Mouse (Mus musculus) lung, postnatal 0 days (tissue): Measurements from ENCODE around the gene Thsd7a.

Experiments used
- CTCF ChIP-seq: IDR thresholded peaks from 2 replicates; pipeline ENCODE4 v1.5.1; 2016; ENCODE audit warnings: antibody characterized with exemption, mild to moderate bottlenecking
- EP300 ChIP-seq: IDR thresholded peaks from 2 replicates; pipeline ENCODE4 v1.6.1; 2016; ENCODE audit warnings: antibody characterized with exemption, mild to moderate bottlenecking, control low read depth

DNA sequence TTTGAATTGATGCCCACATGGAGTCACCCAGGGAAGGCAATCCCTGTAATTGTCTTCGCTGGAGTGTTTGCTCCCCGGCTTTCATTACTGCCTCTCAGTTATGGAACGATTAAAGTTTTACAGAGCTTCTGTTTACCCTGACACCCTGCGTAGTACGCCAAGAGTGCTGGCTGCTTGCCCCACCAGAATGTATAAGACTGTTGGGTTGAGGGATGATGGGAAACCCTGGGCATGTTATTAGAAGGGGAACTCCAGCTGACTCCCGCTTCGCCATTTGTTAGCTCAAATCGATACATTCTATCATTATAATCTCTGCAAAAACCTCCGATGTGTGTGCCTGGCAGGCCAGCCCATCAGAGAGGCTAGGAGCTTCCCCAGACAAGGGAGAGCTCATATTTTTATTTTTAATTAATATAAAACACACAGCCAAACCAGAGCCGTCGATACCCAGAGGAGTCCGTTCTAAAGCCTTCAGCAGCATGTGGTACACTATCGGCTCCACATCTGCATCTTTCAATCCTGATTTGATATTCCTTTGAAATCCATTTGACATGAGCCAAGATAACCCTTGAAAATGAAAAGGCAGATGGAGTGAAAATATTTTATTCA is 142.5 kb downstream of the Thsd7a start:
- no peak for TF ChIP-seq CTCF
- no peak for TF ChIP-seq EP300
